Mouse (Mus musculus) CH12.LX (cell line): ENCODE measurements around the gene Gas2.

Experiments used
- CHD1 ChIP-seq: IDR thresholded peaks from 2 replicates; pipeline ENCODE4 v1.6.1; 2012; ENCODE audit warnings: low read depth, low read length, improper control_type of control experiment, inconsistent platforms
- CTCF ChIP-seq, 2 experiments: IDR thresholded peaks in 1 of 2; conservative IDR thresholded peaks in 1 of 2; 2 replicates each; pipeline ENCODE4 v1.5.1; 2011 to 2012; ENCODE audit warnings: low read depth in 2 of 2, low read length in 2 of 2, improper control_type of control experiment in 1 of 2, inconsistent platforms in 1 of 2, mild to moderate bottlenecking in 1 of 2, moderate library complexity in 1 of 2

- no peak for TF ChIP-seq CHD1
- TF ChIP-seq CTCF (conservative IDR thresholded peaks at IDR 0.05 in 1 of 2, IDR thresholded peaks at IDR 0.05 in 1 of 2; ENCODE audit: low read depth in 2 of 2, low read length in 2 of 2) = no peak
These were observed 67.1 kb downstream of the Gas2 start for GRCm38 (mm10) chr7:51928761-51929519.
